Mouse (Mus musculus) adipocyte (in vitro differentiated cells): ENCODE results near the gene Arpc5.

ENCODE experiments used
- DNase-seq: peaks from one replicate; pipeline ENCODE4 v3.0.0-alpha.2; 2016; ENCODE audit warnings: low spot score

Gene Arpc5

GRCm38 (mm10) chr1:152815265-152815701, 48.9 kb downstream of the Arpc5 start:
- peak; percentile 39 for DNase-seq

GRCm38 (mm10) chr1:152817027-152817769, 50.9 kb downstream of the Arpc5 start:
- DNase-seq = no peak

- peak; percentile 62 for DNase-seq
Observed at GRCm38 (mm10) chr1:152817794-152818193, 51.5 kb downstream of the Arpc5 start.

- no peak for DNase-seq
Observed at GRCm38 (mm10) chr1:152819558-152819957, 53.2 kb downstream of the Arpc5 start.

GRCm38 (mm10) chr1:152820911-152821695, 54.8 kb downstream of the Arpc5 start:
- DNase-seq = peak; percentile 65

- peak; percentile 56 for DNase-seq
Observed at GRCm38 (mm10) chr1:152821746-152822145, 55.4 kb downstream of the Arpc5 start.

- DNase-seq = no peak
Observed at GRCm38 (mm10) chr1:152824206-152824605, 57.9 kb downstream of the Arpc5 start.
